Mouse (Mus musculus) lung, postnatal 0 days (tissue): ENCODE data around the gene Leprot.

Experiments used
- CTCF ChIP-seq: IDR thresholded peaks from 2 replicates; pipeline ENCODE4 v1.5.1; 2016; ENCODE audit warnings: antibody characterized with exemption, mild to moderate bottlenecking
- EP300 ChIP-seq: IDR thresholded peaks from 2 replicates; pipeline ENCODE4 v1.6.1; 2016; ENCODE audit warnings: antibody characterized with exemption, mild to moderate bottlenecking, control low read depth

GRCm38 (mm10) chr4:101664160-101664750, 16.7 kb downstream of the Leprot start:
- TF ChIP-seq CTCF (peak; percentile 71), EP300 (no peak)
